Mouse (Mus musculus) skeletal muscle tissue, postnatal 0 days (tissue): Measurements from ENCODE around the gene Sh3rf3. TPM values are rescaled to one million over a fixed set of nuclear protein-coding genes. Genes with fewer than 3 reads are reported as not detected.

Source experiments
- microRNA-seq, 2 experiments: library from miRNA; unstranded; fragments of <30 nt; microRNA quantifications; one replicate each; pipeline ENCODE4; 2016
- polyA plus RNA-seq: library from polyadenylated mRNA; unstranded; fragments of >200 nt; fragmentation: Nextera tagmentation; extraction: Ambion mirVana; gene quantifications from 2 replicates; pipeline ENCODE4 v1.2.1, GENCODE M21; 2015

Gene Sh3rf3
- 0.54 and 0.87 TPM in 2 replicates for polyA plus RNA-seq

DNA sequence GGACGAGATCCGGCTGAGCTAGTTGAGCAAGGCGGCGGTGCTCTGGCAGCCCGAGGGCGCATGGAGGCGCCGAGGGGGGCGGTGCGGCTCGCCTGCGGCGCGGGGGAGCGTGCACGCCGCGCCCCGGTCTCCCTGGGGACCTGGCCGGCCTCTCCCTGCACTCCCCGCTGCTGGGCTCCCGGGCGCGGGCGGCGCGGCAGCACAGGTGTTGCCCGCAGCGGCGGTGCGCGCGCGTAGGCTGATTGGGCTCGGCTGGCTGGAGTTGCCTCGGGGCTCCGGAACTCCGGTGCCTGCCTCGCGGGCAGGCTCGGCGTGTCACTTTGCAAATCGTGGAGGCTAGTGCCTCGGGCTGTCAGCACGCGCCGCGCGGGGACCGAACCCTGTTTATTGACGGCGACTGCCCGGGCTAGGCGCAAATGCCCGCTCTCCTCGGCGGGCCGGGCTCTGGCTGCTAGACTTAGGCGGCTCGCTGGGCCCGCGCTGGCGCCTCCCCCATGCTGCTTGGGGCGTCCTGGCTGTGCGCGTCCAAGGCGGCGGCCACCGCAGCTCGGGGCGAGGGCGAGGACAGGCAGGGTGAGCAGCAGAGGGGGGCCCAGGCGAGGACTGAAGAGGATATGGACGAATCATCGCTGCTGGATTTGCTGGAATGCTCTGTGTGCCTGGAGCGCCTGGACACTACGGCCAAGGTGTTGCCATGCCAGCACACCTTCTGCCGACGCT lies at the start of gene Sh3rf3:
Gene Sh3rf3 (plus strand): TSS at position 279 of the 720 bp plus-strand sequence.

Small RNA genes lying within 50 kb of the gene (microRNA-seq; reads per million reads assigned to microRNA genes)
- 0 reads per million in 2 experiments for gene Gm27672

Other genes starting within 250 kb of the Sh3rf3 start
- gene Edar, start 137.7 kb upstream of the Sh3rf3 start, polyA plus RNA-seq: 0.17 and 0.29 TPM in 2 replicates
- not detected in 2 replicates for gene Gm17542, start 95.1 kb upstream of the Sh3rf3 start, polyA plus RNA-seq